Mouse (Mus musculus) cerebellum, postnatal 4 days (tissue): ENCODE data around the gene Bahcc1.

ENCODE experiments used
- DNase-seq, 2 experiments: peaks; one replicate each; pipeline ENCODE4 v3.0.0; 2022; ENCODE audit warnings: low spot score in 2 of 2, mixed read lengths in 1 of 2

The Bahcc1 gene

DNA sequence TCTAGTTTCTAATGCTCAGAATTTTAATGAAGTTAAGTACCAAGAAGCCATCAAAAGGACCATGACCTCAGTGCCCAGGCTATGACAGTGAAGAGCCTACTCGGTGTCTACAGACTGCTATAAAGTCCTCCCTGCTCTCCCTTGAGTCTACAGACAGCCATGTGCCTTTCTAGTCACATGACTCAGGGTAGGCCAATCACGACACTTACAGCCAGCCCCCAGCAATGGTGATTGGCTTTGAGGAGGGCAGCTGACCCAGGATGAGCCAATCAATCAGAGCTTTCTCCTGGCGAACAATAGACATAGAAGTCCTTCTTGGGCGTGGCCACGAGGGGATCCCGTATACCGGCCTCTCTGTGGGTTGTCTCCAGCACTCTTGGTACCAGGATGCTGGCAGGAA is 65.0 kb downstream of the Bahcc1 start:
- DNase-seq, result no peak

DNA sequence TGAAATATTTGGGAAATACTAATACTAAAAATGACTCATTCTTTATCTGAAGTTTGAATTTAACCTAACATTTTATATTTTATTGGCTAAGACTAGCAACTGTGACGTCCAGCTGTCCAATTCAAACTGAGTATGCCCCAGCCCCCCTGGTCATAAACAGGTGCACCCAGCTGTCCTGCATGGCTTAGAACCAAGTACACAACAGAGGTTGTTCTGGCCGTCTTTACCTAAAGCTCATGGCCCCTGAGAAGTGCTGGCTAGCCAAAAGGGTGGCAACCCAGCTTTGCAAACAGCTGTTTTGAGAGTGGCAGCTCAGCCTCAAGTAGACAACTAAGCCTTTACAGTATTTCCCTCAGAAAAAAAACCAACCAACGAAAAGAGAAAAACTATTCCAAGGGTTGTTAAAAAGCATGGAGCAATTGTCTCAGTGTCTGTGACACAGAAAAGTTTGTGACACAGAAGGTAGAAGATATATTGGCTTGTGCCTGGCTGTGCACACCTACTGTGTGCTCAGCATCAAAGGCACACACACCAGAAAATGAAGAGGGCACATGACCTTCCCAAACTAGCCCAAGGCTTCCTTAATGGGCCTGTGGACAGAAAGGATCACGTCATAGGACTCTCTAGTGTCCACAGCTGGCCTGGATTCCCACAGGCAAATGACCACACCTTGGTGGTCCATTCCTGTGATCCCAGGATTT is 65.8 kb downstream of the Bahcc1 start:
- DNase-seq, result no peak

- DNase-seq, result no peak
These were observed 66.7 kb downstream of the Bahcc1 start for GRCm38 (mm10) chr11:120299484-120299883.

DNA sequence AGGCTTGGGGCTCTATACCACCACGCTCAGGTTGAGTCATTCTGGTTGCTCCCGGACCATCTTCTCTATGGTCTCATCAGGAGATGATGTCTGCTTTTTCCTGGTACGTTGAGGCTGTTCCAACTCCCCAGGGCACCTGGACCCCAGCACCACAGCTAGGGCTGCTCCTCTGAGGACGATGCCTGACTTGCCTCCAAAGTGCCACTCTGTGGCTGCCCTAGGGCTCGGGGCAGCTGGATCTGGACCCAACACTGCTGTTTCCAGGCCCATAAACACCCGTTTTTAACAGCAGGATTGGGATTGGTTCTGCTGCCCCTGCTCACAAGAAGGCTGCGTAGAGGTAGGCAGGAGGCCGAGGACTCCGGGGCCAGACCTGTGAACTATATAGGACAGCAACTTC is 70.4 kb downstream of the Bahcc1 start:
- DNase-seq, result no peak

GRCm38 (mm10) chr11:120303559-120304349 is 71.0 kb downstream of the Bahcc1 start:
- no peak for DNase-seq

GRCm38 (mm10) chr11:120304350-120304694 is 71.6 kb downstream of the Bahcc1 start:
- no peak for DNase-seq

GRCm38 (mm10) chr11:120304886-120305534 is 72.3 kb downstream of the Bahcc1 start:
- peak; percentile 63 to 88 for DNase-seq

GRCm38 (mm10) chr11:120305535-120306365 is 73.0 kb downstream of the Bahcc1 start:
- no peak for DNase-seq

GRCm38 (mm10) chr11:120306366-120307131 is 73.8 kb downstream of the Bahcc1 start:
- peak in 1 of 2 experiments; percentile 18 for DNase-seq

DNA sequence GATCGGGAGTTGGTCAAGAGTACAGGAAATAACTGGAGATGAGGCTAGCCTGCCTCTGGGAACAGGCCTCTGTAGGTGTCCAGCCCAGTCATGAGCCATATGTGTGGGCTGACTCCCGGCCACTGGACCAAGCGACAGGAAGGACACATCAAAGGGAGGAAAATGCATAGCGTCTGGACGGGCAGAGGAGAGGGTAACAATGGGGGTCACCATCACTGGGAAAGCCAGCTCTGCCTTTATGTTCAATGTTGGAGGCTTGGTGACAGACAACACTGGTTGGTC is 74.3 kb downstream of the Bahcc1 start:
- peak in 1 of 2 experiments; percentile 17 for DNase-seq

DNA sequence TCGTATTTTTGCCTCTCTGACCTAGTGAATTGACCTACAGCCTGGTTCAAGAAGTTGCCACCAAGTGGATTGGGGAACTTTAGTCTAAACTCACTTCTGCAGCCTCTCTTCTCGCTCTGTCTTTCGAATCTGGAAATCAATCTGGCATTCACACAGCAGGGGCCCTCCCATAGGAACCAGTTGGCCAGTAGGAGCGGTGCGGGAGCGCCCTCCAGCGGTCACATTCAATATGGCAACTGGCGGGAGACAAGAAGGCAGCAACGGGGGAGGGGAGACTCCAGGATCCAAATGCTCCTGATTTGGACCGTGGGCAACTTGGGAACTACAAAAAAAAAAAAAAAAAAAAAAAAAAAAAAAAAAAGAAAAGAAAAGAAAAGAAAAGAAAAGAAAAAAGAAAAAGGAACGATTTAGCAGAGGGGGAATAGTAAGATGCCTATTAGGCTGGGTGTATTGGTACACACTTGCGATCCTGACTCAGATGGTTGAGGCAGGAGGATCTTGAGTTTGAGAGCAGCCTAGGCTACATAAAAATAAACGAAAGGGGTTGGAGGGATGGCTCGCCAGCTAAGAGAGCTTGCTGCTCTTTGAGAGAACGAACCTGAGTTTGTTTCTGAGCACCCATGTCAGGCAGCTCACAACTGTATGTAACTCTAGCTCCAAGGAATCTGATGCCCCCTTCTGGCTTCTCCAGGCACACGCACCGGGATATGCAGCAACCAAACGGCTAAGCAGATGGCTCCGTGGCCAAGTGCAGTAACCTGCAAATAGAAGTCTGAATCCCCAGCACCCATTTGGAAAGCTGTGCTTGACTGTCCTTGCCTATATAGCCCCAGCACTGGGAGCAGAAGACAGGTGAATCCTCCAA is 75.1 kb downstream of the Bahcc1 start:
- DNase-seq, result peak; percentile 99

DNA sequence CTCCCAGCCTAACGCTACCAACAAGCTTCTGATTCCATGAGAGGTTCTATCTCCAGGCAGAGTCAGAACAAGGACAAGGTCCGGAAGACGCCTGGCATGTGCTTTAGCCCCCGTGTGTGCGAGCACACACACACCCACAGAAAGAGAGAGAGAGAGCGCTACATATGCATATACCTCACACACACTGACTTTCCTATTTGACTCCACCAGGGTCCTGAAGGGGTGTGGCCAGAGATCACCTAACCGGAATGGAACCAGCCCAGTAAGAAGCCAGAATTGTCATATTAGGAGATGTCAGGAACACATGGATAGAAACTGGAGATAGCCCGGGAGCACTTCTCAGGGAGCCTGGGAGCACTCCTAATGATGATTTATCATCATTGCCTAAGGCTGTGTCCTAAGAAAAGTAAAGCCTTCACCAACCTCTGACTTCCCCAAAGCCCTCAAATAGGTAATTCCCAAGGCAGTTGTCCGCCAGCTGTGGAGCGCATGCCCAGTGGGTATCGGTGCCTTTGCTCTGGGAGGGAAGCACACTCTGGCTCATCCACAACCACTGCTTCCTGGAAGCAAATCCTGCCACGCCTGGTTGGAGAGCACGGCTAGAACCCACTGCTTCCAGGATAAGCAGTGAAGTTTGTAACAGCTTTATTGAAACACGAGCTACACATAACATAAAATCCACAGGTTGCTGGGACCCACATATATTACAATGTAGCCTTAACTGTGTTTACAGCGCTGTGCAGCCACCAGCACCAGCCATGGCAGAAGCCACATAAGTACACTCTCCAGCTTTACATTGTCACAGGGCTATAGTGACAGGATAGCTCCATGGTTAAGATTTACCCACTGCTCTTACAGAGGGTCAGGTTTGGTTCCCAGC is 75.9 kb downstream of the Bahcc1 start:
- DNase-seq, result peak in 1 of 2 experiments; percentile 1

GRCm38 (mm10) chr11:120310813-120311312 is 78.1 kb downstream of the Bahcc1 start:
- peak; percentile 80 to 94 for DNase-seq

GRCm38 (mm10) chr11:120311561-120311960 is 78.8 kb downstream of the Bahcc1 start:
- peak in 1 of 2 experiments; percentile 7 for DNase-seq

DNA sequence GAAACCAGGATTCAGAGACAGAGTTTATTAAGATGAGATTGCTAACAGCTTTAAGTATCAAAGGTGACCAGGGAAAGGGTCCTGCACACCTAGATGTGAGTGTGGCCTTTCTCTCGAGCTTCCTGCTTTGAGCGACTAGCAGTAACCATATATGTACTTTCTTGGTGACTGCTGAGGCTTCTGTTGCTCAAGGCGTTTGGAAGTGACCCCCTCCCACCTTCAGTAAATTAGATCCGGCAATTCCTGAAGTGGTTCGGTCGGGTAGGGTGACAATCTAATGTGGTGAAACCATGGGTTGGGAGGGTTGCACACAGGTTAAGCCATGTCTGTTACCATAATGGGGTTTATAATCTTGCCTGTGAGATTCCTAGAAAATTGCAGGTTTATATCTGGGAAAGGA is 79.3 kb downstream of the Bahcc1 start:
- peak in 1 of 2 experiments; percentile 0 for DNase-seq

DNA sequence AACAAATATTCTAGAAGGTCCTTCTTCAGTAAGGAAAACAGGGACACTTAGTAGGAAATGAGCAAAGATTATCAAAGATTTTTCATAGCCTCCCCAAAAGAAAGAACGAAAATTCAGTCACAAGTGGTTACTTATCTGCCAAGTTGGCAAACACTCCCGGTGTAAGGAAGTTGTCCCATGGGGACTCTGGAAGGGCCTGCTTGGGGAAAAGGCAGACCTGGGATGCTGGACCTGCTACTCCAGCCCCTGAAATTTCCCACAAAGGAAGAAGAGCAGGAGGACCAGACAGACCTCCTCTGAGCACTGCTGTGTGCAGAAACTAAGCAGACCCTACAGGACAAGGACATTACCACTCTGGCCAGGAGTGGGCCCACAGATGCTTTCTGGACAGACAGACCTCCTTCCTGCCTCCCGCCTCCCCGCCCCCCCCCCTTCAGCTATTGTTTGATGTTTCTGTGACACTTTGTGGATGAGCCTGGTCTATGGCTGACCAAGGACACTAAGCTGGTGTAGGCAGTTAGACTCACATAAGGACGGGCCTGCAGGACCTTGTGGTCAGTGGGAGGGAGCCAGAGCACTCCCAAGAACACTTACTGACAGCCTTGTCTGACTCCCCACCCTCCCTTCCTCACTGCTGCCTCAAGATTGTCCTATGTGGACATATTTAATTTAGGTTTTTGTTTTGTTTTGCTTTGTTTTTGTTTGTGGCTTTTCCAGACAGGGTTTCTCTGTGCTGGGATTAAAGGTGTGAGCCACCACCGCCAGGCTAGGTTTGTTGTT is 81.3 kb downstream of the Bahcc1 start:
- DNase-seq, result peak in 1 of 2 experiments; percentile 1

DNA sequence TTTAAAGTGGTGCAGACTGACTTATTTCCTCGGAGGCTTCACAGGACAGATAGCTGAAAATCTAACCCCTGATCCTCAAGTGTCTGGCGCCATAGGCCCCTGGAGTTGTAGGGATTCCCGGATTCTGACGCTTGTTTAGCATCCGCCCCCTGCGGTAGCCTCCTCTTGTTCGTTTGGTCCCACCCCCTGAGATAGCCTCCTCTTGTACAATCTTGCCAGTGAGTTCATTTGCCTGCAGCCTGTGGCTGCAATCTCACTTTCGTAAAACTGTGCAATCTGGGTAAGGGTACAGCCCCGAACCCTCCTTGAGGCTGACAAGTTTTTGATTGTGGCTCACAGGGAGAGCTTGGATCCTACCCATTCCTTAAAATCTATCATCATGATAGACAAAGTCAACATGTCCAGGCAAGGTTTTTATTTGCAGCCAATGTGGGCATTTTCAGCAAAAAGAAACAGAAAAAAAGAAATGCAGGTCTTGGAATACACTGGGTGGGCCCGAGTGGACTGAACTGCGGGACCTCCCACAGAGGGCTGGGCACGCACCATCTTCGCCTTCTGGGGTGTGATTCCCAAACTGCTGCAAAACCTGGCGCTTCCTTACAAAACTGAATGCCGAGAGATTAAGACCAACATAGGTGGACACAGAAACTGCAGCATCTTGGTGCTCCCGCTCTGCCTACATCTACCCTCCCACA is 82.1 kb downstream of the Bahcc1 start:
- peak in 1 of 2 experiments; percentile 30 for DNase-seq

GRCm38 (mm10) chr11:120315416-120315761 is 82.6 kb downstream of the Bahcc1 start:
- peak in 1 of 2 experiments; percentile 30 for DNase-seq
